Mouse (Mus musculus) spleen, adult 2 months (tissue): Measurements from ENCODE around the gene Gdpd5.

Source experiments
- CTCF ChIP-seq: fragments of 200-500 bp; IDR thresholded peaks from 2 replicates; pipeline ENCODE4 v1.5.1; 2011; ENCODE audit warnings: mild to moderate bottlenecking, inconsistent platforms; ENCODE audit not compliant: insufficient read depth, insufficient read length, insufficient replicate concordance; ENCODE audit errors: extremely low read depth
- POLR2A ChIP-seq: fragments of 200-500 bp; IDR thresholded peaks from 2 replicates; pipeline ENCODE4 v1.6.1; 2011; ENCODE audit warnings: low read depth, low read length, inconsistent platforms

DNA sequence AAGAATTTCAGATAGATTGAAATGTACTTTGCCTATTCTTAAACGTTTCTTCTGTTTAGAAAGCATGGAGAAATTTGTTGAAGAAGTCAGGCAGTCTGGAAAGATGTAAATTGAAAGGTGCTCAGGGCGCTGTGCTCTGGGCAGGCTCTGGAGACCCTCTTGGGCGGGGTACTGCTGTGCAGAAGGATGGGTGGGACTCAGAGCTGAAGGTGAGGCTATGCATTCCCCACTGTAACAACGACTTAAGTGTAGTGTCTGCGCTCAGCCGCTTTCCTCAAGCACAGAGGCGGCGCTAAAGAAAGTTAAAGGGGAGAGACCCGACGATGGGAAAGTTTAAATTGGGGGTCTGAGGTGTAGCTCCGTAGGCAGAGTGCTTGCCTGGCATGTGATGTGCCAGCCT, 49.0 kb downstream of the Gdpd5 start:
- no peak for TF ChIP-seq POLR2A
- no peak for TF ChIP-seq CTCF
